Mouse (Mus musculus) limb, embryonic 14.5 days (tissue): Measurements from ENCODE around the gene Sh3pxd2a. TPM values are rescaled to one million over a fixed set of nuclear protein-coding genes. Genes with fewer than 3 reads are reported as not detected.

Source experiments
- ATAC-seq: fragments of 200-750 bp; cut with Nextera tagmentation; 2 replicates; pipeline ENCODE4 v1.8.0; 2017; ENCODE audit warnings: low read depth, moderate number of reproducible peaks, moderate TSS enrichment; ENCODE audit not compliant: low FRiP score
- DNase-seq: peaks from one replicate; pipeline ENCODE4 v3.0.0-alpha.2; 2015; ENCODE audit warnings: low spot score
- H3K27ac ChIP-seq: fragments of 300-500 bp; sonication (generic); replicated peaks from 2 replicates; pipeline ENCODE4 v1.5.1; 2014; ENCODE audit warnings: low read depth, mild to moderate bottlenecking, low read length, moderate library complexity, mixed read lengths
- H3K27me3 ChIP-seq: fragments of 300-500 bp; sonication (generic); 2 replicates; pipeline ENCODE4 v1.6.1; 2014; ENCODE audit warnings: low read length, mixed read lengths; ENCODE audit not compliant: control insufficient read depth, insufficient read depth
- H3K36me3 ChIP-seq: fragments of 300-500 bp; sonication (generic); 2 replicates; pipeline ENCODE4 v1.6.1; 2014; ENCODE audit warnings: mild to moderate bottlenecking, low read length, moderate library complexity, mixed read lengths; ENCODE audit not compliant: control insufficient read depth, insufficient read depth
- H3K4me1 ChIP-seq: fragments of 300-500 bp; sonication (generic); 2 replicates; pipeline ENCODE4 v1.6.1; 2014; ENCODE audit warnings: antibody characterized with exemption, low read length, mixed read lengths; ENCODE audit not compliant: control insufficient read depth, insufficient read depth
- H3K4me2 ChIP-seq: fragments of 300-500 bp; sonication (generic); replicated peaks from 2 replicates; pipeline ENCODE4 v1.6.1; 2014; ENCODE audit warnings: low read depth, mild to moderate bottlenecking, low read length, moderate library complexity; ENCODE audit not compliant: severe bottlenecking
- H3K4me3 ChIP-seq: fragments of 300-500 bp; sonication (generic); replicated peaks from 2 replicates; pipeline ENCODE4 v1.5.1; 2014; ENCODE audit warnings: low read length
- H3K9ac ChIP-seq: fragments of 300-500 bp; sonication (generic); 2 replicates; pipeline ENCODE4 v1.6.1; 2014; ENCODE audit warnings: mild to moderate bottlenecking, low read depth, low read length, moderate library complexity; ENCODE audit not compliant: severe bottlenecking
- H3K9me3 ChIP-seq: fragments of 300-500 bp; sonication (generic); 2 replicates; pipeline ENCODE4 v1.6.1; 2016; ENCODE audit warnings: low read length; ENCODE audit not compliant: control insufficient read depth
- POLR2A ChIP-seq: fragments of 200-500 bp; IDR thresholded peaks from 2 replicates; pipeline ENCODE4 v1.8.0; 2012; ENCODE audit warnings: inconsistent platforms, mild to moderate bottlenecking, moderate library complexity, borderline replicate concordance; ENCODE audit not compliant: insufficient read depth, insufficient read length; ENCODE audit errors: extremely low read depth
- WGBS: fragments of 180-500 bp; shearing (Covaris S2); extraction: QIAGEN DNeasy Blood & Tissue Kit; methylation state at CpG from one replicate; pipeline ENCODE4 v1.1.7; 2014; 5-methylcytosine and 5-hydroxymethylcytosine counted together
- polyA plus RNA-seq, 2 experiments: library from polyadenylated mRNA; depleted of rRNA in 1 of 2; stranded (reverse) in 1 of 2; unstranded in 1 of 2; fragments of >200 nt; fragmentation: Nextera tagmentation in 1 of 2; extraction: Ambion mirVana in 1 of 2; gene quantifications; 2 replicates each; pipeline versions ENCODE4 v1.2.1 to v1.2.3; 2012 to 2014

The Sh3pxd2a gene
- polyA plus RNA-seq, 2 experiments = 17.1 to 61.7 TPM

DNA sequence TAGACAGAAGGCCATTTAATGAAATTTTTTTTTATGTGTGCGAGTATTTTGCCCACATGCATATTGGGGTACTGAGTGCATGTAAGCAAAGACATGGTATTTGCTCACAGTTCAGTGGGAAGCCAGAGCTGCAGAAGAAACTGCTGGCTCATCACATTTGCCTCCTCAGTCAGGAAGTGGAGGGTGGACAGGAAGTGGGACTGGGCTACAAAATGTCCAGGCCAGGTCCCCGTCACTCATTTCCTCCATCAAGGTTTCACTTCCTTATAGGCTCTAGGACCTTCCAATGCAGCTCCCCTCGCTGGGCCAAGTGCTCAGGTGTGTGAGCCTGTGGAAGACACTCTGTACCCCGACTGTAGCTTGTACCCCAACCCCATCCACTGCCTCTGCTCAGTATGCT lies 239.5 kb downstream of the Sh3pxd2a start:
- no peak for TF ChIP-seq POLR2A
- H3K4me2 ChIP-seq = no peak overlapping the region
- H3K4me3 ChIP-seq = no peak overlapping the region
- WGBS = 80% methylated on average over 4 of the region's 4 CpGs
- no peak overlapping the region for H3K27ac ChIP-seq
- peaks cover 9% of the 10 kb centered on the region for H3K4me1 ChIP-seq
- H3K9me3 ChIP-seq = no peaks in the 10 kb centered on the region
- DNase-seq (no peak), ATAC-seq (no peak)
- H3K27me3 ChIP-seq = no peaks in the 10 kb centered on the region
- no peak overlapping the region for H3K9ac ChIP-seq
- no peaks in the 10 kb centered on the region for H3K36me3 ChIP-seq

DNA sequence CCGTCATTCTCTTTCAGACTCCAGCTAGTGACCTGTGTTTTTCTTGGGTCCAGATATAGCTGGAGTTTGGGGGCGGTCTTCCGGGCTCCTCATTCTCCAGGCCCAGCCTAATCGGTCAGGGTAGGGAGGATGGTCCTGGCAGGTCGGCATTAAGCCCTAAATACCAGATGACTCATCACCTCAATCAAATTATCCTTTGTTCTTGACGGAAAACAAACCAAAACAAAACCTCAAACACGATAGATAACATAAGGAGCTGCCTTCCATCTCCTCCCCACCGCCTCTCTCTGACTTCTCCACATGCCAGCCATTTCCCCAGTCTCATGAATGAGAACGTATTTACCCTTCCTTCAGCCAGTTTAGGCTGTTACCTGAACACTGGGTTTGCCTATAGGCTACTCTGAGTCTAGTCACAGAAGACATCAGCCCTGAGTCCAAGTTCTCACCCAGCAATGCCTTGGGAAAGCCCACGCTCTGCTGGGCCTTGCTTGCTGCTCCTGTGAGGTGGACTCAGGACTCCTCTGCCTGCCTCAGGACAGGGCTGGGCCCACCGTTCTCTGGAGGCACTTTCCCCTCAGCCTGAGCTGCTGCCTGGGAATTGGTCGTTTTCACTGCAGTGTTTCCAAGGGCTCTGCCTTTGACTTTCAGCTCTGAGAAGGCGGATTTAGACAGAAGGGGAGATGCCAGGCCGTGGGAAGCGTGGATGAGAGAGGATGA lies 241.2 kb downstream of the Sh3pxd2a start:
- no peak overlapping the region for H3K4me3 ChIP-seq
- 0 out of 2 replicates have a peak overlapping the region, but pooled peaks have one; percentile 21 for H3K27ac ChIP-seq
- WGBS = 57% methylated on average over 15 of the region's 15 CpGs
- no peak overlapping the region for H3K4me2 ChIP-seq
- no peak overlapping the region for H3K9ac ChIP-seq
- H3K9me3 ChIP-seq = no peaks in the 10 kb centered on the region
- DNase-seq (no peak), ATAC-seq (no peak)
- 0 out of 2 replicates have a peak, but pooled peaks cover 3% of the 10 kb centered on the region for H3K4me1 ChIP-seq
- no peak for TF ChIP-seq POLR2A
- H3K27me3 ChIP-seq = no peaks in the 10 kb centered on the region
- no peaks in the 10 kb centered on the region for H3K36me3 ChIP-seq

DNA sequence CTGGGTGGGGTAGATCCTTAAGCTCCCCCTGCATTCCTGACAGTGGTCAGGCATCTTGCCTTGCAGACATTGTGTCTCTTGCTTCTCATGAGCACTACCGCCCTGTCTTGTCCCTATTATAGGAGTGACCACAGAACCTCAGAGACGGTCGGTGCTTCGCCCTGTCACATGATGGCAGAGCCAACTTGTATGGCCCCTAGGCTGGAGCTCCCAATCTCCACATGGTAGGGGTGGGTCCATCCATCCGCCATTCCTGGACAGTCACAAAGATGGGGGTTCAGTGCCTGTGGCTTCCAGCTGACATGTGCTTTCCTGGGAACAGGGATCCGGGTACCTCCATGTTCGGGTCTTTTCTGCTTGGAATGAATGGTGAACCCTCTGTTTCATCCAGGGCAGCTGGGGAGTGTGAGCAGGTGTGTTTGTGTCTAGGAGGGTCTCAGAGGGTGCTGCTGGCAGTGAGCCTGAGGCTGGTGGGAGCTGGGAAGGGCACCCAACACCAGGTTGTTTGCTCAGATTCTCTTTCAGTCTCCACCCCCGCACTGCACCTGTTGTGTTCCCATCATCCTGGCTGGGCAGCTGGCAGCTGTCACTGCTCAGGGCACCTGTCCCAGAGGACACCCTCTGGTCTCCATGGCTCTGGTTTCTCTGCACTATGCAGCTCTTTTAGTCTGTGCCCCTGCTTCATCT lies 241.9 kb downstream of the Sh3pxd2a start:
- DNase-seq (peak; percentile 48), ATAC-seq (peak; percentile 84)
- no peak overlapping the region for H3K9ac ChIP-seq
- H3K27me3 ChIP-seq = no peaks in the 10 kb centered on the region
- no peak overlapping the region for H3K4me3 ChIP-seq
- 0 out of 2 replicates have a peak, but pooled peaks cover 3% of the 10 kb centered on the region for H3K4me1 ChIP-seq
- no peak overlapping the region for H3K4me2 ChIP-seq
- 84% methylated on average over 8 of the region's 8 CpGs for WGBS
- no peak for TF ChIP-seq POLR2A
- H3K9me3 ChIP-seq = no peaks in the 10 kb centered on the region
- H3K27ac ChIP-seq = no peak overlapping the region
- no peaks in the 10 kb centered on the region for H3K36me3 ChIP-seq

DNA sequence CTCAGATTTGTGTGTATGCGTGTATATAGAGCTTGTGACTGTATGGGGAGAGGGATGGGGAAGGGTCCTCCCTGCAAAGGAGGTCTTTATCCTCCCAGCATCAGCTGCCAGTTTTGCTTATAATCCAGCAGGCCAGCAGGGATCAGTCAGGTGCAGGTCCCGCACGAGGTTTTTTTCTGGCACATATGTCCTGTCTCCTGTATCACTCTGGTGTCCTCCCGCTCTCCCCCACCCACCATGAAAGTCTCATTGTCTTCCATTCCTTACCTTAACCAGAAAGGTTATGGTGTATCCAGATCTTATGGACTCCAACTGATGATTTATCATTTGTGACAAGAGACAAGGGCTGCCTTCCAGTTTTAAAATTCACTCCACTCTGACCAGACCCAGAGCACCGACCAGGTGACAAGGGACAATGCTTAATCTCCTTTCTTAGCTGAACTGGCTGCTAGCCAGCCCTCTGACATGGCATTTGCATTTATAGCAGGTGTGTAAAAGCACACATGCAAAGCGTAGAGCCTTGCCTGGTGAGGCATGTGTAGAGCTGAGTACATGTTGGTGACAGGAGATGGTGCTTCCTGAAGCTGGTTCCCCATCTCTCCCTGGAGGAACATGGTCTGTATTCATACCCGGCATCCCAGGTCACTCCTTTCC lies 242.6 kb downstream of the Sh3pxd2a start:
- Histone ChIP-seq H3K27me3 (no peaks in the 10 kb centered on the region), H3K36me3 (no peaks in the 10 kb centered on the region), H3K9me3 (no peaks in the 10 kb centered on the region), H3K27ac (no peak overlapping the region), H3K4me1 (0 out of 2 replicates have a peak, but pooled peaks cover 3% of the 10 kb centered on the region), H3K9ac (no peak overlapping the region), H3K4me3 (no peak overlapping the region), H3K4me2 (no peak overlapping the region)
- DNase-seq (no peak), ATAC-seq (no peak)
- WGBS = 73% methylated on average over 7 of the region's 7 CpGs
- no peak for TF ChIP-seq POLR2A

DNA sequence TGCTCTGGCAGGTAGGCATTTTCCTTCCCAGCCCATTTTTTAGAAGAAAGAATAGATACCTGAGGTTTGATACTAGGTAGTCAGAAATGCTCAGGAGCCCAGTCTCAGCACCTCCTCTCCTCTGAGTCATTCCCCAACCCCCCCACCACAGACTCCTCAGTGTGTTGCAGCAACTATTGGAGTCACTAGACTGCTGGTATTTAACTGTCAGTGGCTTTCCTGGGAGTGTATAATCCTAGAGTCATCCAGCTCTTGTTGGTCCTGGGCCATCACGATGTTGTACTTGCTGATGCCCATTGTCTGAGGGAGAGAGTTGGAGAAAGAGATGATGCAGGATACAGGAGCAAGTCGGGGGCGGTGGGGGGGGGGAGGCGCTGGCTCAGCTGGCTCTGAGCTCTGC lies 243.2 kb downstream of the Sh3pxd2a start:
- 77% methylated on average over 4 of the region's 4 CpGs for WGBS
- H3K4me3 ChIP-seq = no peak overlapping the region
- no peaks in the 10 kb centered on the region for H3K27me3 ChIP-seq
- TF ChIP-seq POLR2A = no peak
- no peaks in the 10 kb centered on the region for H3K36me3 ChIP-seq
- DNase-seq (no peak), ATAC-seq (no peak)
- 0 out of 2 replicates have a peak, but pooled peaks cover 3% of the 10 kb centered on the region for H3K4me1 ChIP-seq
- no peak overlapping the region for H3K9ac ChIP-seq
- H3K27ac ChIP-seq = no peak overlapping the region
- no peaks in the 10 kb centered on the region for H3K9me3 ChIP-seq
- H3K4me2 ChIP-seq = no peak overlapping the region
